Mouse (Mus musculus) intestine, embryonic 16.5 days (tissue): Measurements from ENCODE around the gene Dyrk4. TPM values are rescaled to one million over a fixed set of nuclear protein-coding genes. Genes with fewer than 3 reads are reported as not detected.
A peak's percentile ranks its signal among the peaks of the same experiment; 100 is the strongest.

Experiments
- ATAC-seq: fragments of 200-750 bp; cut with Nextera tagmentation; 2 replicates; pipeline ENCODE4 v1.8.0; 2017; ENCODE audit warnings: moderate TSS enrichment, moderate library complexity
- H3K27ac ChIP-seq: fragments of 300-500 bp; sonication (generic); 2 replicates; pipeline ENCODE4 v1.5.1; 2014; ENCODE audit warnings: mild to moderate bottlenecking, low read length
- H3K27me3 ChIP-seq: fragments of 300-500 bp; sonication (generic); replicated peaks from 2 replicates; pipeline ENCODE4 v1.6.1; 2014; ENCODE audit warnings: low read length, control low read depth, mixed read lengths; ENCODE audit not compliant: control insufficient read depth, insufficient read depth
- H3K36me3 ChIP-seq: fragments of 300-500 bp; sonication (generic); 2 replicates; pipeline ENCODE4 v1.6.1; 2014; ENCODE audit warnings: low read length, control low read depth; ENCODE audit not compliant: control insufficient read depth, insufficient read depth
- H3K4me1 ChIP-seq: fragments of 300-500 bp; sonication (generic); 2 replicates; pipeline ENCODE4 v1.6.1; 2014; ENCODE audit warnings: low read length, control low read depth, mixed read lengths; ENCODE audit not compliant: control insufficient read depth, insufficient read depth
- H3K4me2 ChIP-seq: fragments of 300-500 bp; sonication (generic); 2 replicates; pipeline ENCODE4 v1.6.1; 2014; ENCODE audit warnings: low read depth, low read length, control low read depth
- H3K4me3 ChIP-seq: fragments of 300-500 bp; sonication (generic); 2 replicates; pipeline ENCODE4 v1.5.1; 2014; ENCODE audit warnings: mild to moderate bottlenecking, low read length
- H3K9ac ChIP-seq: fragments of 300-500 bp; sonication (generic); 2 replicates; pipeline ENCODE4 v1.6.1; 2014; ENCODE audit warnings: low read depth, low read length
- H3K9me3 ChIP-seq: fragments of 300-500 bp; sonication (generic); 2 replicates; pipeline ENCODE4 v1.6.1; 2016; ENCODE audit warnings: low read length, control low read depth; ENCODE audit not compliant: control insufficient read depth
- WGBS: fragments of 180-500 bp; shearing (Covaris S2); extraction: QIAGEN DNeasy Blood & Tissue Kit; methylation state at CpG from one replicate; pipeline ENCODE4 v1.1.7; 2014; 5-methylcytosine and 5-hydroxymethylcytosine counted together
- polyA plus RNA-seq: library from polyadenylated mRNA; unstranded; fragments of >200 nt; fragmentation: Nextera tagmentation; extraction: Ambion mirVana; gene quantifications from 2 replicates; pipeline ENCODE4 v1.2.1, GENCODE M21; 2015

The Dyrk4 gene
- polyA plus RNA-seq, 1 experiment from 2014 or later = not detected

GRCm38 (mm10) chr6:126852881-126853280 is 68.8 kb downstream of the Dyrk4 start, which contains the start of gene Akap3:
TSS of gene Akap3 (plus strand) at chr6:126853098.
- no peak within 1 kb of the TSS for H3K4me2 ChIP-seq
- H3K9ac ChIP-seq = no peak within 1 kb of the TSS
- peaks cover 4% of the 10 kb centered on the region; the same call in 1 of the 2 replicates for H3K4me1 ChIP-seq
- H3K4me3 ChIP-seq = no peak within 1 kb of the TSS
- H3K27me3 ChIP-seq = no peaks in the 10 kb centered on the region
- ATAC-seq = no peak
- no peaks in the 10 kb centered on the region for H3K36me3 ChIP-seq
- no peak within 1 kb of the TSS for H3K27ac ChIP-seq
- no peaks in the 10 kb centered on the region for H3K9me3 ChIP-seq

- Histone ChIP-seq H3K27ac (no peak within 1 kb of the TSS), H3K4me1 (peaks cover 9% of the 10 kb centered on the region; the same call in 1 of the 2 replicates), H3K4me3 (peak within 1 kb of the TSS; percentile 92), H3K9me3 (no peaks in the 10 kb centered on the region), H3K9ac (peak within 1 kb of the TSS; percentile 90), H3K4me2 (peak within 1 kb of the TSS; percentile 89), H3K27me3 (no peaks in the 10 kb centered on the region), H3K36me3 (no peaks in the 10 kb centered on the region)
- 4% methylated on average over 46 of the region's 46 CpGs for WGBS
- peak; percentile 93 for ATAC-seq
Observed at GRCm38 (mm10) chr6:126848712-126849704, 72.6 kb downstream of the Dyrk4 start, which contains the start of gene Ndufa9. TSS of gene Ndufa9 (minus strand) at chr6:126849136.

- Histone ChIP-seq H3K4me2 (no peak overlapping the region), H3K36me3 (peaks cover 23% of the 10 kb centered on the region), H3K27me3 (no peaks in the 10 kb centered on the region), H3K4me3 (no peak overlapping the region), H3K9me3 (no peaks in the 10 kb centered on the region), H3K9ac (no peak overlapping the region), H3K27ac (no peak overlapping the region), H3K4me1 (no peaks in the 10 kb centered on the region)
- no peak for ATAC-seq
- 84% methylated on average over 8 of the region's 8 CpGs for WGBS
Observed at GRCm38 (mm10) chr6:126836628-126837027, 85.0 kb downstream of the Dyrk4 start.

Other genes with a start within 250 kb of the Dyrk4 start
- 2.1 and 2.2 TPM in 2 replicates for gene Kcna6, start 181.2 kb downstream of the Dyrk4 start, polyA plus RNA-seq
- 316 and 328 TPM in 2 replicates for gene Ndufa9, start 72.7 kb downstream of the Dyrk4 start, polyA plus RNA-seq
- gene Akap3, start 68.7 kb downstream of the Dyrk4 start, polyA plus RNA-seq = not detected in 2 replicates
- 35.2 and 37.1 TPM in 2 replicates for gene Rad51ap1, start 17.7 kb upstream of the Dyrk4 start, polyA plus RNA-seq
- gene D6Wsu163e, start 18.1 kb upstream of the Dyrk4 start, polyA plus RNA-seq = 20.7 and 23.1 TPM in 2 replicates
- not detected in 2 replicates for gene Fgf6, start 93.7 kb upstream of the Dyrk4 start, polyA plus RNA-seq
- gene Fgf23, start 151.1 kb upstream of the Dyrk4 start, polyA plus RNA-seq = not detected in 2 replicates
- 4.1 and 4.6 TPM in 2 replicates for gene Tigar, start 187.7 kb upstream of the Dyrk4 start, polyA plus RNA-seq
- gene Ccnd2, start 230.4 kb upstream of the Dyrk4 start, polyA plus RNA-seq = 822 and 875 TPM in 2 replicates